7 mouse cellular contexts compared by ENCODE assay signal in genomic region chr6:52217895-52218642, GRCm38 (mm10). TPM values are rescaled to one million over a fixed set of nuclear protein-coding genes. Genes with fewer than 3 reads are reported as not detected.
DNase-seq lines count a peak whose midpoint lies in the region; ATAC-seq and TF ChIP-seq lines count a peak whose summit lies in the region.

No protein-coding gene starts in this region.

- H3K4me2 ChIP-seq in heart, embryonic 15.5 days = peak overlapping the region; percentile 52

- no peak for ATAC-seq in heart, embryonic 15.5 days (replicated peaks; ENCODE audit: insufficient number of reproducible peaks, insufficient read depth, low FRiP score, low read depth)

- H3K27me3 ChIP-seq in spleen, adult 2 months (ENCODE audit: control insufficient read depth, insufficient read depth, low read length) = peaks cover 53% of the 10 kb centered on the region
- H3K27me3 ChIP-seq in heart, embryonic 15.5 days = peaks cover 99% of the 10 kb centered on the region

- no peak overlapping the region for H3K9ac ChIP-seq in heart, embryonic 15.5 days

- H3K4me3 ChIP-seq in spleen, adult 2 months (ENCODE audit: extremely low read depth, insufficient read depth, insufficient read length) = peak overlapping the region; percentile 46; the same call in 1 of the 2 replicates
- H3K4me3 ChIP-seq in heart, embryonic 15.5 days = peak overlapping the region; percentile 35

- no peak for TF ChIP-seq CTCF in spleen, adult 2 months (IDR thresholded peaks at IDR 0.05; ENCODE audit: extremely low read depth, insufficient read depth, insufficient read length, insufficient replicate concordance)

- no peaks in the 10 kb centered on the region for H3K36me3 ChIP-seq in spleen, adult 2 months (ENCODE audit: control insufficient read depth, insufficient read depth, low read length)
- no peaks in the 10 kb centered on the region for H3K36me3 ChIP-seq in heart, embryonic 15.5 days

- no peak for DNase-seq in spleen, adult 2 months (ENCODE audit: low read depth in 1 of 2, low spot score in 2 of 2)
- DNase-seq in spleen, adult 12 weeks (ENCODE audit: low spot score) = no peak
- DNase-seq in kidney, postnatal 4 days = peak; percentile 53 to 69
- DNase-seq in urinary bladder, postnatal 25 days (ENCODE audit: low spot score) = peak; percentile 31
- no peak for DNase-seq in frontal cortex, postnatal 10 days (ENCODE audit: low spot score in 2 of 2)
- DNase-seq in frontal cortex, postnatal 14 days (ENCODE audit: low spot score in 2 of 2) = no peak

- H3K9me3 ChIP-seq in heart, embryonic 15.5 days (replicated peaks) = no peaks in the 10 kb centered on the region

- H3K27ac ChIP-seq in spleen, adult 2 months (ENCODE audit: insufficient read depth, low read length) = no peak overlapping the region
- no peak overlapping the region for H3K27ac ChIP-seq in heart, embryonic 15.5 days

- peaks cover 12% of the 10 kb centered on the region for H3K4me1 ChIP-seq in spleen, adult 2 months (ENCODE audit: control insufficient read depth, insufficient read depth, insufficient read length)
- H3K4me1 ChIP-seq in heart, embryonic 15.5 days (replicated peaks) = peaks cover 22% of the 10 kb centered on the region

- WGBS in spleen, adult 2 months = 16% methylated on average over 23 of the region's 23 CpGs
- WGBS in heart, embryonic 15.5 days = 10% methylated on average over 23 of the region's 23 CpGs

- no peak for TF ChIP-seq POLR2A in spleen, adult 2 months (IDR thresholded peaks at IDR 0.05; ENCODE audit: low read depth, low read length)

RNA-seq across cellular contexts. Expression of gene Hoxa7, which starts 3.6 kb away (rescaled TPM):
- polyA plus RNA-seq in spleen, adult 2 months (2012; rRNA removed) = 0.56 and 0.79 TPM in 2 replicates
- 0.54 and 1.4 TPM in 2 replicates for polyA plus RNA-seq in heart, embryonic 15.5 days (2015; fragmentation: Nextera tagmentation; extraction: Ambion mirVana)

RNA-seq across cellular contexts. Expression of gene Gm28308, which starts 4.9 kb away (rescaled TPM):
- polyA plus RNA-seq in spleen, adult 2 months (2012; rRNA removed) = not detected in 2 replicates
- not detected in 2 replicates for polyA plus RNA-seq in heart, embryonic 15.5 days (2015; fragmentation: Nextera tagmentation; extraction: Ambion mirVana)

RNA-seq across cellular contexts. Expression of gene Hoxa3, which starts 4.9 kb away (rescaled TPM):
- polyA plus RNA-seq in spleen, adult 2 months (2012; rRNA removed) = 1.4 and 1.5 TPM in 2 replicates
- 0.89 and 2.4 TPM in 2 replicates for polyA plus RNA-seq in heart, embryonic 15.5 days (2015; fragmentation: Nextera tagmentation; extraction: Ambion mirVana)

RNA-seq across cellular contexts. Expression of gene Hoxa6, which starts 9.5 kb away (rescaled TPM):
- polyA plus RNA-seq in spleen, adult 2 months (2012; rRNA removed) = 0.46 TPM in 1 of 2 replicates, not detected in the other
- polyA plus RNA-seq in heart, embryonic 15.5 days (2015; fragmentation: Nextera tagmentation; extraction: Ambion mirVana) = 0.27 TPM in 1 of 2 replicates, not detected in the other

RNA-seq across cellular contexts. Expression of gene Hoxa9, which starts 12.8 kb away (rescaled TPM):
- polyA plus RNA-seq in spleen, adult 2 months (2012; rRNA removed) = 0.18 and 0.31 TPM in 2 replicates
- 0.13 and 0.24 TPM in 2 replicates for polyA plus RNA-seq in heart, embryonic 15.5 days (2015; fragmentation: Nextera tagmentation; extraction: Ambion mirVana)

Comparison
In these comparisons a context has a peak if more than half of its experiments do, and no peak if none do; other contexts are left out.
1. DNase-seq: peak in kidney, postnatal 4 days (2 of 2) and urinary bladder, postnatal 25 days (single experiment); none in spleen, adult 2 months (0 of 2), spleen, adult 12 weeks (single experiment), frontal cortex, postnatal 10 days (0 of 2) and frontal cortex, postnatal 14 days (0 of 2).